Mouse (Mus musculus) neural tube, embryonic 12.5 days (tissue): ENCODE data around the gene Spryd4. TPM values are rescaled to one million over a fixed set of nuclear protein-coding genes. Genes with fewer than 3 reads are reported as not detected.

Experiments
- ATAC-seq: fragments of 200-750 bp; cut with Nextera tagmentation; 2 replicates; pipeline ENCODE4 v1.8.0; 2017; ENCODE audit warnings: low read depth, mild to moderate bottlenecking, moderate TSS enrichment, moderate library complexity; ENCODE audit not compliant: low FRiP score
- H3K27ac ChIP-seq: fragments of 300-500 bp; sonication (generic); 2 replicates; pipeline ENCODE4 v1.5.1; 2016
- H3K27me3 ChIP-seq: fragments of 300-500 bp; sonication (generic); replicated peaks from 2 replicates; pipeline ENCODE4 v1.6.1; 2016; ENCODE audit warnings: mild to moderate bottlenecking
- H3K36me3 ChIP-seq: fragments of 300-500 bp; sonication (generic); 2 replicates; pipeline ENCODE4 v1.6.1; 2016; ENCODE audit warnings: mild to moderate bottlenecking
- H3K4me1 ChIP-seq: fragments of 300-500 bp; sonication (generic); 2 replicates; pipeline ENCODE4 v1.6.1; 2016
- H3K4me2 ChIP-seq: fragments of 300-500 bp; sonication (generic); replicated peaks from 2 replicates; pipeline ENCODE4 v1.6.1; 2016; ENCODE audit warnings: mild to moderate bottlenecking
- H3K4me3 ChIP-seq: fragments of 300-500 bp; sonication (generic); 2 replicates; pipeline ENCODE4 v1.5.1; 2016
- H3K9ac ChIP-seq: fragments of 300-500 bp; sonication (generic); 2 replicates; pipeline ENCODE4 v1.6.1; 2016; ENCODE audit warnings: mild to moderate bottlenecking
- H3K9me3 ChIP-seq: fragments of 300-500 bp; sonication (generic); 2 replicates; pipeline ENCODE4 v1.6.1; 2016; ENCODE audit warnings: mild to moderate bottlenecking
- WGBS: fragments of 180-500 bp; shearing (Covaris S2); methylation state at CpG from one replicate; pipeline ENCODE4 v1.1.7; 2016; 5-methylcytosine and 5-hydroxymethylcytosine counted together
- polyA plus RNA-seq: library from polyadenylated mRNA; unstranded; fragments of >200 nt; fragmentation: Nextera tagmentation; extraction: Ambion mirVana; gene quantifications from 2 replicates; pipeline ENCODE4 v1.2.1, GENCODE M21; 2016

Gene Spryd4
- polyA plus RNA-seq, 1 experiment from 2014 or later, result 21.8 TPM

DNA sequence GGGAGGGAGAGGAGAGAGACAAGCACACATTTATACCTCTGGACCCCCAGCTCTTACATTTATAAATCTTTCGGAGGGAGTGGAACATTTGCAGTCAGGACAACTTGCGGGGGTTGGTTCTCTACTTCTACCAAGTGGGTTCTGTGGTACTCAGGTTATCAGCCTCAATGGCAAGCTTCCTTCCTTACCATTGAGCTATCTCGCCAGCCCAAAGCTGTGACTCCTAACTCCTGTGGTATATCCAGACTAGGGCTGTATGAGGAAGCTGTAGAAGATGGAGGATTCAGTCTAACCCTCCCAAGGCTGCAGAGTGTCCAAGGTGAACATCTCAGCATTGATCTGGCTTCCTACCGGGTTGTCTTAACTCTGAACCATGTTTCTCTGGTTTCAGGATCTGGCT, 27.5 kb upstream of the Spryd4 start:
- no peak for ATAC-seq

DNA sequence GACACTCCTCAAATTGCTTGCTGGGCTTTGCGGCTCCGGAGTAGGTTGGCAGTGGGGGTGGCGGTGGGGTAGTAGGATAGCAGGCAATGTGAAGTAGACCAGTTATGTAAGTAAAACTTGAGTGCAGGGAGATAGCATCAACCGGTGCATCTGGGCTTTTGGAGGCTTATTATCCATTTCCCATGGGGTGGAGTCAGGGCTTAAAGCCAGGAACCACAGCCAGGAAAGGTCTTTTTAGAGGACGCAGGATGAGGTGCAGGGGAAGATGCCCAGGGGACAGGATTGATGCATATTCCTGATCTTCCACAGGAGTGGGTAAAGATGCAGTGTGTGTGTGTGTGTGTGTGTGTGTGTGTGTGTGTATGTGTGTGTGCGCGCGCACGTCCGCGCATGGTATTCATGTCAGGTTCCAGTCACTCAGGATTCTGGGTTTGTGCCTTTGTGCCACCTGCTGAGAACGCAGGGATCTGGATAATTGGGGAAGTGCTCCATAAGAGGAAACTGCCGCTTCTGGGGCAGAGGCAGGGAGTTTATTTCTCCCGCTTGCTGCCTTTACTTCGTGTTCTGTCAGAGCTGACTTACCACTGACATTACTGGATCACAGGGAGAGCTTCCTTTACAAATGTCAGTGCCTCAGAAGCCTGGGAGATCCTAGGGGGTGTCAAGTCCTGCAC, 26.3 kb upstream of the Spryd4 start:
- Histone ChIP-seq H3K9me3 (no peaks in the 10 kb centered on the region), H3K4me1 (peaks cover under 1% of the 10 kb centered on the region; the same call in 1 of the 2 replicates), H3K27me3 (no peaks in the 10 kb centered on the region), H3K27ac (no peak overlapping the region), H3K36me3 (peaks cover 32% of the 10 kb centered on the region), H3K9ac (no peak overlapping the region), H3K4me3 (no peak overlapping the region), H3K4me2 (no peak overlapping the region)
- no peak for ATAC-seq
- 87% methylated on average over 15 of the region's 15 CpGs for WGBS

More for the DNA sequence above, 27.5 kb upstream of the Spryd4 start:
- Histone ChIP-seq H3K27me3 (no peaks in the 10 kb centered on the region), H3K4me2 (no peak overlapping the region), H3K4me3 (no peak overlapping the region), H3K9ac (no peak overlapping the region), H3K36me3 (peaks cover 42% of the 10 kb centered on the region), H3K9me3 (no peaks in the 10 kb centered on the region), H3K4me1 (no peaks in the 10 kb centered on the region), H3K27ac (no peak overlapping the region)
- 97% methylated on average over 4 of the region's 4 CpGs for WGBS

DNA sequence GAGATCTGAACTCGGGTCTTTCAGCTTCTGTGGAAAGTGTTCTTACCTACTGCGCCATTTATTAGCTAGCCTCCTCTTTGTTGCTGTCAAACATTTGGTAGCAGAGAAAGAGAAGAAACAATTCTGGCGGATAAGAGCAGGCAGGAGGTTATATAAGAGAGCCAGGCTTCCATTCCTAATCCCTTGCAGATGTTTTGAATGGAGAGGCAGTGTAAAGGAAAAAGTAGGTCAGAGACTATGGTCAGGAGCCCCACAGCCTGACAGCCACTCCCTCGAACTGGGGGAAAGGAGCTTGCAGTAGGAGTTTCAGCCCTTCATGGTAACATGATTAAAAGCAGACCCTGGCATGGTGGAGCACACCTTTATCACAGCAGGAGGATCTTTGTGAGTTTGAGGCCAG, 24.7 kb upstream of the Spryd4 start:
- 87% methylated on average over 4 of the region's 4 CpGs for WGBS
- peaks cover 17% of the 10 kb centered on the region for H3K36me3 ChIP-seq
- H3K27ac ChIP-seq, result no peak overlapping the region
- no peak overlapping the region for H3K4me3 ChIP-seq
- H3K9me3 ChIP-seq, result no peaks in the 10 kb centered on the region
- no peak for ATAC-seq
- no peaks in the 10 kb centered on the region for H3K27me3 ChIP-seq
- H3K4me1 ChIP-seq, result peaks cover 3% of the 10 kb centered on the region; the same call in 1 of the 2 replicates
- no peak overlapping the region for H3K4me2 ChIP-seq
- H3K9ac ChIP-seq, result no peak overlapping the region

DNA sequence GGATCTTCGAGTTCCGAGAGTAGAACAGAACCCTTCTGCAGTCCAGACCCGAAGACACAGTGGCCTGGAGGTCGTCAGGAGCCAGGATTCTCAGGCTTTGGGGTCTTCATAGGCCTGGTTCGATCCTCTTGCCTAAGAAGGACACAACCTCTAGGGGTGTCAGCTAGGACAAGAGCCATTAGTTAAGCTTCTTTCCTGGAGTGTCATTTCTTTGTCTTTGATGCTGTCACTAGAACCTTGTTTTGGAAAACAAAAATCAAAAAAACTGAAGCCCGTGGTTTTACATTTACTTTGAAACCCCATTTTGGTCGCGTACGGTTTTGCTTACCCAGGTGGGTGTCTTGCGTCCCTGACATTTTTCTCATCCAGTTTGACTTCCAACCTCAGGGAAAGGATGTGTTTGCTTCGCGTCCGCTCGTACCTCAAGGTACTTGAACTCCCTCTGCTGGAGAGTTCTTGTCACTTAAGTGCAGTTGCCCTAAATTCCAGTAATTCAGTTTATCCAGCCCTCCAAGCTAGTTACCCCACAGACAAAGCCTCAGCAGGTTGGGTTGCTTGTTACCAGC, 20.9 kb upstream of the Spryd4 start:
- Histone ChIP-seq H3K4me2 (peak overlapping the region; percentile 65), H3K4me1 (peaks cover 9% of the 10 kb centered on the region), H3K27me3 (no peaks in the 10 kb centered on the region), H3K9ac (peak overlapping the region; percentile 77), H3K9me3 (no peaks in the 10 kb centered on the region), H3K4me3 (peak overlapping the region; percentile 87), H3K36me3 (no peaks in the 10 kb centered on the region; the same call in 1 of the 2 replicates), H3K27ac (peak overlapping the region; percentile 63; the same call in 1 of the 2 replicates)
- peak; percentile 42; the same call in 1 of the 2 replicates for ATAC-seq
- under 1% methylated on average over 14 of the region's 14 CpGs for WGBS

DNA sequence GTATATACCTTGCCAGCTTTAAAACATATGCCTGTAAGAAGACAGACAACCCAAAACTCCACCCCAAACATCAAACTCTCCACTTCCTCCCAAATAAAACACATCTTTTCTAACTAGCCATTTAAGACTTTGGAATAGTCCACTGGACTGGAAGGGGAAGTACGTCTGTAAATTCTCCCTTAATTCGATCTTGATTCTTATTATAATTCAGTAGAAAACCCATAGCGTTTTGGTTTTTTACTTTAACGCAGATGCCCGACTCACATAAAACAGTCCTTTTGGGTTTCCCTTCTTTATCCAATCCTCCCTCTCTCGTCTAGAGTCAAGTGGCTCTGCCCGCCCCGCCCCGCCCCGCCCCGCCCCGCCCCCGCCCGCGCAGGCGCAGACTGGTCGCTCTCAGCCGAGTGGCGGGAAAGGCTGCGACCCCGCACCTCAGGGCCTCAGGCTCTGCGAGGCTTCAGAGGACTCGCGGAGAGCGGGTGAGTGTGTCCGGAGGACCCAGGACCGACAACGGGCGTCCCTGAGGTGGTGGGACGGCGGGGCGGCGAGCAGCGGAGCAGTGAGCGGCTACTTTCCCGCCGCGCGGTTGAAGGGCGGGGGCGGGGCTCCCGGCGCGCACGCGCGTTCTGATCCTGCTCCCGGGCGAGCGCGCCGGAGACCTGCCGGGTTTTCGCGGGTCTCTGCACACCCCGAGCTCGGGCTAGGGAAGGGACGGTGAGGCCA, 20.3 kb upstream of the Spryd4 start, which contains the start of gene Timeless:
Timeless (plus strand) TSS at position 369 of the 723 bp plus-strand sequence.
- Histone ChIP-seq H3K36me3 (no peaks in the 10 kb centered on the region; the same call in 1 of the 2 replicates), H3K9me3 (no peaks in the 10 kb centered on the region), H3K27ac (peak within 1 kb of the TSS; percentile 63), H3K4me3 (peak within 1 kb of the TSS; percentile 87), H3K4me1 (peaks cover 9% of the 10 kb centered on the region), H3K4me2 (peak within 1 kb of the TSS; percentile 65), H3K27me3 (no peaks in the 10 kb centered on the region), H3K9ac (peak within 1 kb of the TSS; percentile 77)
- under 1% methylated on average over 58 of the region's 58 CpGs for WGBS
- ATAC-seq, result peak; percentile 93

DNA sequence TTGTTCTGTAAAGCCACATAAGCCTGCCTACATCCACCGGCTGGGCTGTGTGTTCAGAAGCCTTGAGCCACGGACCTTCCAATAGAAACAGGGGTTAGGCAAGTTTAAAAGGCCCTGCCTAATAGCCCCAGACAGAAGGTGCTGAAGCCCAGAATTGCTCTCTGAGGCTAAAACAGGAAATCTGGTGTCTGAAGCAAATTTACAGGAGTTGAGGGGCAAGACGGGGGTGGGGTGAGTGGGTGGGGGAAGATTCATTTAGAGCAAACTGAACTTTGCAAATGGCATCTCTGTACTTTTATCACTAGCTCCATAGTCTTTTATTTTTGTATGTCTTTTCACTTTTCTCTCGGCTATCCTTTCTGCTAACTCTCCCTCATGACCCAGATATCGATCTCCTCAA, 19.5 kb upstream of the Spryd4 start:
- WGBS, result 12% methylated on average over 5 of the region's 5 CpGs
- ATAC-seq, result no peak
- H3K4me1 ChIP-seq, result peaks cover 9% of the 10 kb centered on the region
- no peaks in the 10 kb centered on the region for H3K27me3 ChIP-seq
- H3K36me3 ChIP-seq, result no peaks in the 10 kb centered on the region; the same call in 1 of the 2 replicates
- H3K9me3 ChIP-seq, result no peaks in the 10 kb centered on the region
- H3K4me2 ChIP-seq, result peak overlapping the region; percentile 65
- H3K4me3 ChIP-seq, result peak overlapping the region; percentile 87
- no peak overlapping the region for H3K27ac ChIP-seq
- peak overlapping the region; percentile 77; the same call in 1 of the 2 replicates for H3K9ac ChIP-seq

DNA sequence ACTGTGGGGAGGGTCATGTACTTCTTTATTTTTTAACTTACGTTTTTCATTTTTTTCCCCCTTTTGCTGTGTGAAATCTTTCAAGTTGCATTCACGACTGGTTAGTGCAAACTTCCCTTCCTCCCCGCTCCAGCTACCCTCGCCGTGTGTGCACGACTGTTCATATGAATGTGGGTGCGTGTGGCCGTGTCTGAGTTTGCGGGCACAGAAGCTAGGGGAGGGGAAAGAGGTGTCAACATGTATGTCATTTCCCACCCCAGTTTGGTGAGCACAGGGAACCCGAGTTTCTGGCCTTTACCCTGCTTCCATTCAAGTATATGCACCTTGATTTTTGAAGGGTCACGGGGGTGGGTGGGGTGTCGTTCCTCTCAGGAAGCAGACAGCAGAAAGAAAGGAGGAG, 19.0 kb upstream of the Spryd4 start:
- Histone ChIP-seq H3K36me3 (no peaks in the 10 kb centered on the region; the same call in 1 of the 2 replicates), H3K4me1 (peaks cover 9% of the 10 kb centered on the region), H3K4me2 (peak overlapping the region; percentile 65), H3K9ac (no peak overlapping the region), H3K27ac (no peak overlapping the region), H3K4me3 (no peak overlapping the region), H3K27me3 (0 out of 2 replicates have a peak, but pooled peaks cover 3% of the 10 kb centered on the region), H3K9me3 (no peaks in the 10 kb centered on the region)
- ATAC-seq, result no peak
- 80% methylated on average over 12 of the region's 12 CpGs for WGBS

DNA sequence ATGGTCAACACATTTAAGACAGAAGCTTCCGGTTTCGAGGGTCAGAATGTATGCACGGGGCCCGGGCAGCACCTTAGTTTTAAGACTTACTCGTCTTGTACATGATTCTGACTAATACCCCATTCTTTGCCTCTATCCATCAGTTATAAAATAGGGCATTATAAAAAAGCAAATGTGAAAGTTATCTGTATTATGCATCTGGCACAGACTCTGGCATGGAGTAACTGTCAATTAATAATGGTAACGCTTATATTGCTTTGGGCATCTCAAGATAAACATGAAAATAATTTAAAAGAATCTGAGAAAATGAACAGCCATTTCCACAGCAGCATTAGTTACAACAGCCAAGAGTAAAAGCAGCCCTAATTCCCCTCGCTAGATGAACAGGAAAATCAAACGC, 16.4 kb upstream of the Spryd4 start:
- no peak overlapping the region for H3K27ac ChIP-seq
- H3K36me3 ChIP-seq, result no peaks in the 10 kb centered on the region
- ATAC-seq, result no peak
- H3K4me1 ChIP-seq, result peaks cover 9% of the 10 kb centered on the region
- no peak overlapping the region for H3K9ac ChIP-seq
- no peaks in the 10 kb centered on the region for H3K9me3 ChIP-seq
- no peak overlapping the region for H3K4me2 ChIP-seq
- 0 out of 2 replicates have a peak, but pooled peaks cover 5% of the 10 kb centered on the region for H3K27me3 ChIP-seq
- no peak overlapping the region for H3K4me3 ChIP-seq
- WGBS, result 95% methylated on average over 8 of the region's 8 CpGs

DNA sequence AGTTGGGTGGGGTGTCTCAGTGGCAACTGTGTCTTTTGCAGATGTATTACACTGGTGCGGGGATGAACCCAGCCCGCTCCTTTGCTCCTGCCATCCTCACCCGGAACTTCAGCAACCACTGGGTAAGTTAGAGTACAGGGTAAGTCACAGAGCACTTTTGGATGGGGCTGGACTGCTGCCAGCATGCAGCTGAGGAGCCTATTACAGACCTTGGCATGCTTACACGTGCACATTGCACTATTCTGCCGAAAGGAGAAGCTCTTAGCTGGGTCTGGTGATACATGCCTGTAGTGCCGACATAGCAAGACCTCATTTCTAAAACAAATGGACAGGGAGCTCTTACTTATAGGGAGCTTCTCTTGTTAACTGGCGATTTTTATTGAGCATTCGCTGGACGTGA, 16.0 kb upstream of the Spryd4 start:
- 86% methylated on average over 9 of the region's 9 CpGs for WGBS
- peaks cover 7% of the 10 kb centered on the region for H3K4me1 ChIP-seq
- no peaks in the 10 kb centered on the region for H3K36me3 ChIP-seq
- no peak for ATAC-seq
- H3K9ac ChIP-seq, result no peak overlapping the region
- H3K27ac ChIP-seq, result no peak overlapping the region
- H3K27me3 ChIP-seq, result 0 out of 2 replicates have a peak, but pooled peaks cover 5% of the 10 kb centered on the region
- no peak overlapping the region for H3K4me2 ChIP-seq
- H3K9me3 ChIP-seq, result no peaks in the 10 kb centered on the region
- no peak overlapping the region for H3K4me3 ChIP-seq

DNA sequence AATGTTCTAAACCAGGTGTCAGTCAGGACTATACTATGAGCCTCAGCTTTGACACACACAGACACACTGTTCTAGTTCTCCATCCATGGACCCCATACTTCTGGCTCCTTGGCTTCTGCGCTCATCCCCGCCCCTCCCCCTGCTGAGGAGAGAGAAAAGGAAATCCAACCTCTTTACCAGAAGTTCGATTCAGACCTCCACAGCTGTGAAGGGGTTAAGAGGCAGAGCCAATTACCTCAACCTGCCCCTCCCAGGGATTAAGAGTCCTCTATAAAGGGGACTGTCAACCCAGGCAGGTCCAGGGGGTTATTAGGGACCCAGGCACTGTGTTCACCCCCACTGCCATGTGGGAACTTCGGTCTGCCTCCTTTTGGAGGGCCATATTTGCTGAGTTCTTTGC, 13.9 kb upstream of the Spryd4 start, which contains the start of gene Mip:
Mip (plus strand) TSS at position 301 of the 400 bp plus-strand sequence.
- no peaks in the 10 kb centered on the region for H3K36me3 ChIP-seq
- no peak within 1 kb of the TSS for H3K4me3 ChIP-seq
- 0 out of 2 replicates have a peak, but pooled peaks cover 5% of the 10 kb centered on the region for H3K27me3 ChIP-seq
- no peaks in the 10 kb centered on the region for H3K9me3 ChIP-seq
- H3K9ac ChIP-seq, result no peak within 1 kb of the TSS
- H3K4me2 ChIP-seq, result no peak within 1 kb of the TSS
- H3K4me1 ChIP-seq, result no peaks in the 10 kb centered on the region
- WGBS, result 46% methylated on average over 4 of the region's 4 CpGs
- no peak for ATAC-seq
- no peak within 1 kb of the TSS for H3K27ac ChIP-seq

DNA sequence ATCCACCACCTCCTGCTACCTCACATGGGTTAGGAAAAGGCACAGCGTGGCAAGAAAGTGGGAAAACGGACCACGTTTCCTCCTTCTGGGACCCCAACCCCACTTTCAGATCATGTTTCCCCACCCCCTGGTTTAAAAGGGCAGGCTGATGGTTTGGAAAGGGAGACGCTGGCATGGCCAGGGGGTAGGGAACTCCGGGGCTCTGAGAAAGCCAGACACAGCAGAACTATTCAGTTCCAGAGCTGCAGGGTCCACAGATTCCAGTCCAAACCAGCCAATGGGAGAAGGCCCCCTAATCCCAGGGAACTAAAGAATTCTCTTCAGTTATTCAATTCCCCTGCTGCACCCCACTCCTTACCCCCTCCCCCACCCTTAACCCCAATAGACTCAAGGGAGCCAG, 13.5 kb upstream of the Spryd4 start:
- Histone ChIP-seq H3K4me3 (no peak overlapping the region), H3K9me3 (no peaks in the 10 kb centered on the region), H3K9ac (no peak overlapping the region), H3K27ac (no peak overlapping the region), H3K27me3 (0 out of 2 replicates have a peak, but pooled peaks cover 5% of the 10 kb centered on the region), H3K4me1 (no peaks in the 10 kb centered on the region), H3K4me2 (no peak overlapping the region), H3K36me3 (no peaks in the 10 kb centered on the region)
- no peak for ATAC-seq
- 57% methylated on average over 5 of the region's 5 CpGs for WGBS
